Mouse (Mus musculus) limb, embryonic 11.5 days (tissue): ENCODE measurements around the gene Actrt2. TPM values are rescaled to one million over a fixed set of nuclear protein-coding genes. Genes with fewer than 3 reads are reported as not detected.

Experiments used
- ATAC-seq: fragments of 200-750 bp; cut with Nextera tagmentation; 2 replicates; pipeline ENCODE4 v1.8.0; 2017; ENCODE audit warnings: low read depth; ENCODE audit not compliant: insufficient number of reproducible peaks, low FRiP score, low TSS enrichment
- DNase-seq: peaks from one replicate; pipeline ENCODE4 v3.0.0-alpha.2; 2015; ENCODE audit warnings: low spot score
- H3K27ac ChIP-seq: fragments of 300-500 bp; sonication (generic); replicated peaks from 2 replicates; pipeline ENCODE4 v1.5.1; 2014; ENCODE audit warnings: low read depth, mild to moderate bottlenecking, low read length
- H3K27me3 ChIP-seq: fragments of 300-500 bp; sonication (generic); 2 replicates; pipeline ENCODE4 v1.6.1; 2014; ENCODE audit warnings: mild to moderate bottlenecking, low read length, mixed read lengths; ENCODE audit not compliant: control insufficient read depth, insufficient read depth
- H3K36me3 ChIP-seq: fragments of 300-500 bp; sonication (generic); 2 replicates; pipeline ENCODE4 v1.6.1; 2014; ENCODE audit warnings: mild to moderate bottlenecking, low read length, moderate library complexity, mixed read lengths; ENCODE audit not compliant: control insufficient read depth, insufficient read depth
- H3K4me1 ChIP-seq: fragments of 300-500 bp; sonication (generic); 2 replicates; pipeline ENCODE4 v1.6.1; 2014; ENCODE audit warnings: low read length, mixed read lengths; ENCODE audit not compliant: control insufficient read depth, insufficient read depth
- H3K4me2 ChIP-seq: fragments of 300-500 bp; sonication (generic); 2 replicates; pipeline ENCODE4 v1.6.1; 2014; ENCODE audit warnings: low read depth, mild to moderate bottlenecking, moderate library complexity; ENCODE audit not compliant: severe bottlenecking
- H3K4me3 ChIP-seq: fragments of 300-500 bp; sonication (generic); 2 replicates; pipeline ENCODE4 v1.5.1; 2014; ENCODE audit warnings: low read depth, low read length
- H3K9ac ChIP-seq: fragments of 300-500 bp; sonication (generic); 2 replicates; pipeline ENCODE4 v1.6.1; 2014; ENCODE audit warnings: mild to moderate bottlenecking, low read length
- H3K9me3 ChIP-seq: fragments of 300-500 bp; sonication (generic); 2 replicates; pipeline ENCODE4 v1.6.1; 2016; ENCODE audit warnings: low read length; ENCODE audit not compliant: control insufficient read depth
- WGBS: fragments of 180-500 bp; shearing (Covaris S2); extraction: QIAGEN DNeasy Blood & Tissue Kit; methylation state at CpG from one replicate; pipeline ENCODE4 v1.1.7; 2014; 5-methylcytosine and 5-hydroxymethylcytosine counted together
- polyA plus RNA-seq: library from polyadenylated mRNA; unstranded; fragments of >200 nt; fragmentation: Nextera tagmentation; extraction: Ambion mirVana; gene quantifications from 2 replicates; pipeline ENCODE4 v1.2.1, GENCODE M21; 2014

The Actrt2 gene
- polyA plus RNA-seq, 1 experiment from 2014 or later = not detected

- H3K9me3 ChIP-seq = no peaks in the 10 kb centered on the region
- ATAC-seq (no peak), DNase-seq (no peak)
- H3K4me1 ChIP-seq = peaks cover 53% of the 10 kb centered on the region
- H3K27ac ChIP-seq = no peak overlapping the region
- H3K4me3 ChIP-seq = no peak overlapping the region
- no peaks in the 10 kb centered on the region for H3K36me3 ChIP-seq
- no peak overlapping the region for H3K4me2 ChIP-seq
- H3K27me3 ChIP-seq = 0 out of 2 replicates have a peak, but pooled peaks cover 2% of the 10 kb centered on the region
- H3K9ac ChIP-seq = no peak overlapping the region
These were observed 7.6 kb downstream of the Actrt2 start for GRCm38 (mm10) chr4:154660025-154660424.

GRCm38 (mm10) chr4:154655134-154655910 lies 12.3 kb downstream of the Actrt2 start:
- H3K27me3 ChIP-seq = no peaks in the 10 kb centered on the region
- no peak overlapping the region for H3K4me3 ChIP-seq
- H3K27ac ChIP-seq = no peak overlapping the region
- WGBS = 82% methylated on average over 15 of the region's 15 CpGs
- H3K9ac ChIP-seq = no peak overlapping the region
- H3K9me3 ChIP-seq = no peaks in the 10 kb centered on the region
- no peak for ATAC-seq
- DNase-seq = no peak
- no peaks in the 10 kb centered on the region for H3K36me3 ChIP-seq
- H3K4me2 ChIP-seq = no peak overlapping the region
- H3K4me1 ChIP-seq = peaks cover 30% of the 10 kb centered on the region

- Histone ChIP-seq H3K4me3 (no peak overlapping the region), H3K36me3 (no peaks in the 10 kb centered on the region), H3K27ac (no peak overlapping the region), H3K9me3 (no peaks in the 10 kb centered on the region), H3K9ac (no peak overlapping the region; the same call in 1 of the 2 replicates), H3K27me3 (no peaks in the 10 kb centered on the region), H3K4me2 (no peak overlapping the region), H3K4me1 (peaks cover 18% of the 10 kb centered on the region)
- 0 out of 2 replicates have a peak, but pooled peaks have one; percentile 58 for ATAC-seq
- WGBS = 9% methylated on average over 5 of the region's 5 CpGs
- DNase-seq = peak; percentile 46
These were observed 15.2 kb downstream of the Actrt2 start for GRCm38 (mm10) chr4:154652494-154652893.

DNA sequence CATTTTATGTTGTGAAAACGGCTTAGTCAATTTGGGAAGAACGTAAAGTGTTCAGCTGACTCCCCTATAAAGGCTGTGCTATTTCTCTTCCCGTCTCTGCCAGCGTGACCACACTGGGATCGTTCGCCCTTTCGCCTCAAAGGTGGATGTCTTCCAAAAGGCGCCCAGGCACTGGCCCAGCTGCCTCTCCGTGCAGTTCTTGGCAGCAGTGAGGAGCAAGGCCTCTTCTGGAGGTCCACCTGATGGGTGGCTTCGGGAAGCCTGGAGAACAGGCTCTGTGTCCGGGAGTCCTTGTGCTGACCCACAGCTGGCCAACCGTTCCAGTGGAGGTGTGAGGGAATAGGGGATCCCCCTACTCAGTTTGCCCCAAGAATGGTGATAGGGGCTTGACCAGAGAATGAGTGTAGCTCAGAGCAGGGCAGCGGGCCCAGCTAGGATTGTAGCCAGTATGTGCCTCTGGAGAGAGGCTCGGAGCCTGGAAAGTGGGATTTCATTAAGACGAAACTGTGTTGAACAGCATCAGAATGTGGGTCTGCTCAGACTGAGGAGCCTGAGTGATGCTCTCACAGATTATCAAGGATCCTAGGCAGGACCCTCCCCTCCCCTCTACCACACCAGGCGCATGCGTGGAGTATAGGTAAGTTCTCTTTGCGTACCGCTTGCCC lies 18.5 kb downstream of the Actrt2 start:
- no peak for DNase-seq
- Histone ChIP-seq H3K27me3 (no peaks in the 10 kb centered on the region), H3K9me3 (peaks cover 5% of the 10 kb centered on the region; the same call in 1 of the 2 replicates), H3K36me3 (no peaks in the 10 kb centered on the region), H3K4me1 (peaks cover 14% of the 10 kb centered on the region), H3K27ac (peak overlapping the region; percentile 36; the same call in 1 of the 2 replicates), H3K9ac (no peak overlapping the region), H3K4me3 (no peak overlapping the region), H3K4me2 (no peak overlapping the region)
- no peak for ATAC-seq
- WGBS = 63% methylated on average over 19 of the region's 19 CpGs

GRCm38 (mm10) chr4:154642496-154642895 lies 25.2 kb downstream of the Actrt2 start:
- Histone ChIP-seq H3K4me1 (peaks cover 53% of the 10 kb centered on the region), H3K4me2 (0 out of 2 replicates have a peak overlapping the region, but pooled peaks have one; percentile 13), H3K4me3 (no peak overlapping the region), H3K9ac (peak overlapping the region; percentile 22; the same call in 1 of the 2 replicates), H3K27me3 (peaks cover 3% of the 10 kb centered on the region; the same call in 1 of the 2 replicates), H3K9me3 (peaks cover 5% of the 10 kb centered on the region; the same call in 1 of the 2 replicates), H3K36me3 (no peaks in the 10 kb centered on the region), H3K27ac (peak overlapping the region; percentile 5; the same call in 1 of the 2 replicates)
- ATAC-seq (no peak), DNase-seq (peak; percentile 47)
- 6% methylated on average over 6 of the region's 6 CpGs for WGBS

DNA sequence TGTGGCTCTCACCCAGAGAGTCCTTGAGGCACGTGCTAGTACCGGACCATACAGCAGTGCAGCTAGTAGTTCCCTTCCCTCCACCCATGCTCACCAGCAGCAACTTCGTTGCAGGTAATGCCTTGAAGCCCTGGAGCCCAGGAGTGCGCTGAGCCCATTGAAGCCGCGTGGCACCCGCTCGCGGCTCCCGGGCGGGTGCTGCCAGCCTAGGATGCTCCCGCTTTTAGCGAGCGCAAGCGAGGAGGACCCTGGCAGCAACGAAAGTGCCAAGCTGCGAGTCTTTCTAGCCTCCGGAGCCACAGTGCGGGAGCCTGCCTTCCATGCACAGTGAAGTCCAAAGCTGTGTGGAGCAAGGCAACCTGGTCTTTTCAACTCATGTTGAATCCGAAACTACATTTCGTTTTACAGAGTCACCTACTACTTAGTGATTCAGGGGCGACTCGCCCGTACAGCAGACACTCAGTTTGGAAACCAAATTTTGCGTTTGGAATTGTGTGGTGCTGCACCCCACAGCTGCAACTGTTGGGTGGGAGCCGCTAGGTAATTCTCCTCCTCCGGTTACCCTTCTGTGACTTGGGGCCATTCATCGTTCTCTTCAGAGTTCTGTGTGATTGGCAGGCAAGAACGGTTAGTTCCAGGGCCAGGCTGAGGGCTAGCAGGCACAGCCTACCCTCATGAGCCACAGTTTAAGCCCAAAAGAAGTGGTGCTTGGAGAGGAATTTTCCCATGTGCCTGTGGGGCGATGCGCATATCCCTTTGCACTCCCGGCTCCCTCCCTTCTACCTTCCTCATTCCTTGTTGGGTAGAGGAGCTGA lies 26.2 kb downstream of the Actrt2 start:
- Histone ChIP-seq H3K9ac (peak overlapping the region; percentile 75), H3K4me1 (peaks cover 53% of the 10 kb centered on the region), H3K27me3 (peaks cover 3% of the 10 kb centered on the region; the same call in 1 of the 2 replicates), H3K4me3 (peak overlapping the region; percentile 27), H3K4me2 (peak overlapping the region; percentile 97), H3K9me3 (peaks cover 2% of the 10 kb centered on the region; the same call in 1 of the 2 replicates), H3K27ac (peak overlapping the region; percentile 16), H3K36me3 (no peaks in the 10 kb centered on the region)
- peak; percentile 54 for DNase-seq
- ATAC-seq = no peak
- WGBS = 2% methylated on average over 32 of the region's 32 CpGs

- Histone ChIP-seq H3K4me1 (peaks cover 53% of the 10 kb centered on the region), H3K9me3 (no peaks in the 10 kb centered on the region), H3K36me3 (no peaks in the 10 kb centered on the region), H3K27me3 (peaks cover 3% of the 10 kb centered on the region; the same call in 1 of the 2 replicates), H3K4me3 (peak overlapping the region; percentile 98), H3K4me2 (peak overlapping the region; percentile 97), H3K9ac (peak overlapping the region; percentile 100), H3K27ac (peak overlapping the region; percentile 99)
- WGBS = 2% methylated on average over 20 of the region's 20 CpGs
- DNase-seq = peak; percentile 43
- no peak for ATAC-seq
These were observed 27.0 kb downstream of the Actrt2 start for GRCm38 (mm10) chr4:154640443-154641295.
